Mouse (Mus musculus) kidney, postnatal 14 days (tissue): Measurements from ENCODE around the gene Pigp.

Experiments
- DNase-seq: peaks from one replicate; pipeline ENCODE4 v3.0.0; 2022; ENCODE audit warnings: mixed read lengths

Pigp gene

GRCm38 (mm10) chr16:94314626-94315025, 57.0 kb downstream of the Pigp start:
- no peak for DNase-seq

GRCm38 (mm10) chr16:94313229-94314030, 58.2 kb downstream of the Pigp start, which contains the start of gene Hlcs:
Gene Hlcs, minus strand, starts transcription at chr16:94313571.
- peak; percentile 99 for DNase-seq

GRCm38 (mm10) chr16:94312663-94313228, 58.9 kb downstream of the Pigp start:
- DNase-seq, result peak; percentile 88

- DNase-seq, result no peak
Measured at GRCm38 (mm10) chr16:94311931-94312330, 59.7 kb downstream of the Pigp start.

GRCm38 (mm10) chr16:94311416-94311815, 60.2 kb downstream of the Pigp start:
- DNase-seq, result no peak

GRCm38 (mm10) chr16:94309025-94309424, 62.6 kb downstream of the Pigp start:
- no peak for DNase-seq
